Mouse (Mus musculus): ENCODE data around the gene Cpm.
"Not testable (repeated sequence)": the region's sequence is repeated elsewhere in the genome, so short reads cannot be mapped to it uniquely, and the experiment has no call there.

Cpm gene

GRCm38 (mm10) chr10:117704314-117704963, 75.1 kb downstream of the Cpm start:
- not testable (repeated sequence) for DNase-seq (ENCODE audit: low spot score in 2 of 2)

GRCm38 (mm10) chr10:117704964-117705335, 75.7 kb downstream of the Cpm start:
- DNase-seq (ENCODE audit: low spot score in 2 of 2), result no peak

GRCm38 (mm10) chr10:117705806-117706205, 76.5 kb downstream of the Cpm start:
- DNase-seq (ENCODE audit: low spot score in 2 of 2), result no peak

- no peak for DNase-seq (ENCODE audit: low spot score in 2 of 2)
Observed at GRCm38 (mm10) chr10:117706440-117706839, 77.1 kb downstream of the Cpm start.

GRCm38 (mm10) chr10:117707114-117707838, 78.0 kb downstream of the Cpm start:
- no peak for DNase-seq (ENCODE audit: low spot score in 2 of 2)

- no peak for DNase-seq (ENCODE audit: low spot score in 2 of 2)
Observed at GRCm38 (mm10) chr10:117708376-117708775, 79.1 kb downstream of the Cpm start.

GRCm38 (mm10) chr10:117708856-117709255, 79.6 kb downstream of the Cpm start:
- no peak for DNase-seq (ENCODE audit: low spot score in 2 of 2)

- DNase-seq (ENCODE audit: low spot score in 2 of 2), result no peak
Observed at GRCm38 (mm10) chr10:117709326-117709830, 80.1 kb downstream of the Cpm start.

GRCm38 (mm10) chr10:117709930-117710603, 80.8 kb downstream of the Cpm start:
- peak; percentile 70 to 87 for DNase-seq (ENCODE audit: low spot score in 2 of 2)

GRCm38 (mm10) chr10:117710604-117711141, 81.4 kb downstream of the Cpm start, which contains the start of gene Mdm2:
Gene Mdm2 (minus strand): TSS chr10:117710758.
- peak; percentile 93 to 99 for DNase-seq (ENCODE audit: low spot score in 2 of 2)

- DNase-seq (ENCODE audit: low spot score in 2 of 2), result peak in 1 of 2 experiments; percentile 14
Observed at GRCm38 (mm10) chr10:117711408-117711807, 82.1 kb downstream of the Cpm start.

- no peak for DNase-seq (ENCODE audit: low spot score in 2 of 2)
Observed at GRCm38 (mm10) chr10:117712191-117712754, 83.0 kb downstream of the Cpm start.

- no peak for DNase-seq (ENCODE audit: low spot score in 2 of 2)
Observed at GRCm38 (mm10) chr10:117712871-117713270, 83.6 kb downstream of the Cpm start.

- DNase-seq (ENCODE audit: low spot score in 2 of 2), result no peak
Observed at GRCm38 (mm10) chr10:117713466-117713865, 84.2 kb downstream of the Cpm start.

GRCm38 (mm10) chr10:117714048-117714545, 84.8 kb downstream of the Cpm start:
- DNase-seq (ENCODE audit: low spot score in 2 of 2), result no peak

GRCm38 (mm10) chr10:117714928-117715500, 85.7 kb downstream of the Cpm start:
- DNase-seq (ENCODE audit: low spot score in 2 of 2), result no peak

GRCm38 (mm10) chr10:117715654-117716053, 86.4 kb downstream of the Cpm start:
- DNase-seq (ENCODE audit: low spot score in 2 of 2), result not testable (repeated sequence)

- DNase-seq (ENCODE audit: low spot score in 2 of 2), result no peak
Observed at GRCm38 (mm10) chr10:117716686-117717085, 87.4 kb downstream of the Cpm start.

GRCm38 (mm10) chr10:117717583-117717982, 88.3 kb downstream of the Cpm start:
- no peak for DNase-seq (ENCODE audit: low spot score in 2 of 2)

GRCm38 (mm10) chr10:117718161-117719119, 89.1 kb downstream of the Cpm start:
- DNase-seq (ENCODE audit: low spot score in 2 of 2), result no peak

Data from thymus, postnatal 10 days (tissue).